Mouse (Mus musculus) brain, adult 10 weeks (tissue): Measurements from ENCODE around the gene Pald1. TPM values are rescaled to one million over a fixed set of nuclear protein-coding genes. Genes with fewer than 3 reads are reported as not detected.

ENCODE experiments used
- polyA plus RNA-seq: library from polyadenylated mRNA; stranded (reverse); fragments of 350-450 nt; fragmentation: Illumina TruSeq; extraction: RNeasy Lipid Tissue Mini Kit (QIAGEN cat#74804); gene quantifications from one replicate; pipeline ENCODE4 v1.2.3, GENCODE M21; 2015; ENCODE audit warnings: low read depth, low replicate concordance

The Pald1 gene
- 8.3 TPM for polyA plus RNA-seq

GRCm38 (mm10) chr10:61383021-61383714 lies at the start of gene Pald1:
Gene Pald1 (minus strand): TSS chr10:61383530.

GRCm38 (mm10) chr10:61417672-61418071 lies 34.3 kb upstream of the Pald1 start, which contains the start of gene Nodal:
Gene Nodal (plus strand): TSS chr10:61417972.

GRCm38 (mm10) chr10:61297477-61297876 lies 85.9 kb downstream of the Pald1 start, which contains the start of gene Prf1:
Gene Prf1 (plus strand): TSS chr10:61297833.

GRCm38 (mm10) chr10:61273081-61273843 lies 110.1 kb downstream of the Pald1 start, which contains the start of gene Adamts14:
Gene Adamts14 (minus strand): TSS chr10:61273438.

Other genes starting within 250 kb of the Pald1 start
- 23.6 TPM for gene Sgpl1, start 235.8 kb downstream of the Pald1 start, polyA plus RNA-seq
- gene Tbata, start 211.6 kb downstream of the Pald1 start, polyA plus RNA-seq, result 4.4 TPM
- gene Adamts14, start 110.1 kb downstream of the Pald1 start, polyA plus RNA-seq, result 0.16 TPM
- not detected for gene Prf1, start 85.7 kb downstream of the Pald1 start, polyA plus RNA-seq
- 0.62 TPM for gene Nodal, start 34.4 kb upstream of the Pald1 start, polyA plus RNA-seq
- 26.2 TPM for gene Eif4ebp2, start 69.1 kb upstream of the Pald1 start, polyA plus RNA-seq
- gene Lrrc20, start 92.3 kb upstream of the Pald1 start, polyA plus RNA-seq, result 21.8 TPM
- 0.52 TPM for gene Npffr1, start 212.0 kb upstream of the Pald1 start, polyA plus RNA-seq